Mouse (Mus musculus) stomach, postnatal 0 days (tissue): Measurements from ENCODE around the gene Cep83.

ENCODE experiments used
- CTCF ChIP-seq: IDR thresholded peaks from 2 replicates; pipeline ENCODE4 v1.5.1; 2016; ENCODE audit warnings: antibody characterized with exemption, low read depth, mild to moderate bottlenecking, moderate library complexity
- EP300 ChIP-seq: optimal IDR thresholded peaks from 2 replicates; pipeline ENCODE3; 2016; ENCODE audit warnings: antibody characterized with exemption

- TF ChIP-seq CTCF = no peak
- no peak for TF ChIP-seq EP300
Measured at GRCm38 (mm10) chr10:94664455-94664854, 24.0 kb upstream of the Cep83 start.
